Mouse (Mus musculus) cerebellum, adult 2 months (tissue): ENCODE results near the gene Crtac1.

ENCODE experiments used
- CTCF ChIP-seq: fragments of 200-500 bp; IDR thresholded peaks from 2 replicates; pipeline ENCODE4 v1.5.1; 2011; ENCODE audit warnings: low read depth, mild to moderate bottlenecking, control low read depth, low read length, moderate library complexity, borderline replicate concordance; ENCODE audit not compliant: insufficient read depth
- POLR2A ChIP-seq: fragments of 200-500 bp; IDR thresholded peaks from 2 replicates; pipeline ENCODE4 v1.6.1; 2011; ENCODE audit warnings: low read length, control low read depth, borderline replicate concordance; ENCODE audit not compliant: insufficient read depth

GRCm38 (mm10) chr19:42277288-42277687 is 154.3 kb downstream of the Crtac1 start:
- TF ChIP-seq CTCF (no peak), POLR2A (no peak)
